Mouse (Mus musculus): ENCODE measurements at regions not wholly inside any gene's neighbourhood (a gene's known extent, or its start where the extent isn't known, plus 50 kb on each side); places are given as distances from the start of the nearest gene placed in this dataset.

GRCm38 (mm10) chr10:110676503-110676902 is 68.7 kb upstream of the E2f7 start:
- H3K4me3 ChIP-seq, result no peak overlapping the region
- H3K4me1 ChIP-seq, result no peaks in the 10 kb centered on the region
- H3K27ac ChIP-seq, result no peak overlapping the region
- H3K27me3 ChIP-seq (replicated peaks), result no peaks in the 10 kb centered on the region
- no peak overlapping the region for H3K4me2 ChIP-seq
- ATAC-seq (replicated peaks), result no peak
- no peak overlapping the region for H3K9ac ChIP-seq
- H3K9me3 ChIP-seq, result no peaks in the 10 kb centered on the region
- H3K36me3 ChIP-seq (replicated peaks), result no peaks in the 10 kb centered on the region
- WGBS, result 61% methylated on average over 4 of the region's 4 CpGs

Data from midbrain, embryonic 15.5 days (tissue).